Mouse (Mus musculus): ENCODE results near the gene Hecw2. TPM values are rescaled to one million over a fixed set of nuclear protein-coding genes. Genes with fewer than 3 reads are reported as not detected.

The Hecw2 gene
- polyA plus RNA-seq, 1 experiment from 2014 or later: 0.52 TPM

DNA sequence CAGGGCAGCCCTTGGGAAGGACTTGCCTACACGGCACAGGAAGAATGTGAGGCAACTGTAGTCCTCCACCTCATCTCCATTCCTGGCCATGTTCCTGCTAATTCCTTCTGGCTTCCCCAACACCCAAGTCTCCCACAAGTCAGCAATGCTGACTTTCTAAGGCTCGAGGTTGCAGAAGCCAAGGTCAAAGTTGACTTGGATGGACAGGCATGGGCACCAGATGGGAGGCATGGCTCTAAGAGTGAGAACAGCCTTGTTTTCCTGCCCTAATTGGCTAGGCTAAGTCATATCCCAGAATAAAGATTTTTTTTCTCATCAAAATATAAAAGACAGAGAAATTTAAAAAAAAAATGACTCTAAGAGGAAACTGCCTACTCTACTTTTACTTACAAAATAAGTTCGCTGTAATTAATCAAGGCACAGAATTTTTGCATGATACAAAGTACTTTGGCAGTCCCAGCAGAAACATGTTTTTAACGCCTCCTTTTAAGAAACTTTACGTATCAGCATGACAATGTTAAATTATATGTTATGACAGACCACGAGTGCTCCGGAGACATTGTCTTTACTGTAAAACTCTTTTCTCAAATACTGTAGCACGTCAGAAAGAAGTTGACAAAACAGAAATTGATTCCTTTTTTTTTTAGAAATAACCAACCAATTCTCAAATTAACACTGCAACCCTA is 83.9 kb downstream of the Hecw2 start:
- Histone ChIP-seq H3K27me3 (no peaks in the 10 kb centered on the region), H3K9me3 (replicated peaks) (no peaks in the 10 kb centered on the region), H3K27ac (replicated peaks) (no peak overlapping the region), H3K36me3 (replicated peaks) (no peaks in the 10 kb centered on the region), H3K4me3 (replicated peaks) (no peak overlapping the region), H3K4me1 (replicated peaks) (no peaks in the 10 kb centered on the region), H3K9ac (no peak overlapping the region), H3K4me2 (no peak overlapping the region)
- 60% methylated on average over 8 of the region's 8 CpGs for WGBS (ENCODE audit: insufficient replicate concordance)
- no peak for ATAC-seq (ENCODE audit: insufficient read depth)

DNA sequence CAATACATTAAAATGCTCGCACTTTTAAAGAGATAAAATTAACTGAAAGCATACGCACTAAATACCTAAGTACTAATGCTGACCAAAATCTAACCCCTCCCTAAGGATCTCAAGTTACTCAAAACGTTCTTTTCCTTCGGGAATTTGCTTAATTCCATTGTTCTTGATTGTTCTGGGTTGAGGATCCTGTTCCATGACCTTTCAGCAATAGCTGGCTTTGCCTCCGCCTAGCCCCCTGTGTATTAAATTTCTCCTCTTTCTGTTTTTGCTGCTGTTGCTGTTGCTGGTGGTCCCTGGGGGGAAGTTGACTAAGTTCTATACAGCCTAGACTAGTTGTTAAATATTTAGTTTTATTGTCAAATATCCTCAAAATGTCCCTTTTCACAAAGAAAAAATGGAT is 85.7 kb downstream of the Hecw2 start:
- H3K4me1 ChIP-seq (replicated peaks): no peaks in the 10 kb centered on the region
- H3K9ac ChIP-seq: no peak overlapping the region
- no peak overlapping the region for H3K4me3 ChIP-seq (replicated peaks)
- H3K9me3 ChIP-seq (replicated peaks): no peaks in the 10 kb centered on the region
- H3K4me2 ChIP-seq: no peak overlapping the region
- WGBS (ENCODE audit: insufficient replicate concordance): 48% methylated on average over 5 of the region's 5 CpGs
- no peak overlapping the region for H3K27ac ChIP-seq (replicated peaks)
- H3K36me3 ChIP-seq (replicated peaks): no peaks in the 10 kb centered on the region
- H3K27me3 ChIP-seq: no peaks in the 10 kb centered on the region
- no peak for ATAC-seq (ENCODE audit: insufficient read depth)

DNA sequence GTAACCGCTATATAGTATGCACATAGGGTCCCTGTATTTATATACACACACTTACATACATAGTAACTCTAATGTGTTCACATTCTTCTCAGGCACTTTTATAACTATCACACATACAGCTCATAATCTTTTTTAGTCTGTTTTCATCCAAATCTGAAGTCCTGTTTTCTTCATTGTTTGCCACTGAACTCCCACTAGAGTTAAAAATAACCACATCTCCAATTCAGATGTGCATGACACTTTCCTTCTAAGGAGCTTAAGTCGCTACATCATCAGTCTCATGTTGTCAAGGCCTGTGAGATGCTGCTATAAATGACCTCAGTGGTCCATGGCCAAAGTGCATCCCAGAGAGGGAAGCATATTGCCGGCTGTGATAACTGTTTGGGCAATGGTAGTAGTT is 88.2 kb downstream of the Hecw2 start:
- H3K27me3 ChIP-seq: no peaks in the 10 kb centered on the region
- H3K4me3 ChIP-seq (replicated peaks): no peak overlapping the region
- no peak overlapping the region for H3K9ac ChIP-seq
- WGBS (ENCODE audit: insufficient replicate concordance): 66% methylated on average over 3 of the region's 3 CpGs
- H3K4me2 ChIP-seq: no peak overlapping the region
- no peak for ATAC-seq (ENCODE audit: insufficient read depth)
- H3K9me3 ChIP-seq (replicated peaks): no peaks in the 10 kb centered on the region
- no peak overlapping the region for H3K27ac ChIP-seq (replicated peaks)
- H3K36me3 ChIP-seq (replicated peaks): no peaks in the 10 kb centered on the region
- H3K4me1 ChIP-seq (replicated peaks): no peaks in the 10 kb centered on the region

DNA sequence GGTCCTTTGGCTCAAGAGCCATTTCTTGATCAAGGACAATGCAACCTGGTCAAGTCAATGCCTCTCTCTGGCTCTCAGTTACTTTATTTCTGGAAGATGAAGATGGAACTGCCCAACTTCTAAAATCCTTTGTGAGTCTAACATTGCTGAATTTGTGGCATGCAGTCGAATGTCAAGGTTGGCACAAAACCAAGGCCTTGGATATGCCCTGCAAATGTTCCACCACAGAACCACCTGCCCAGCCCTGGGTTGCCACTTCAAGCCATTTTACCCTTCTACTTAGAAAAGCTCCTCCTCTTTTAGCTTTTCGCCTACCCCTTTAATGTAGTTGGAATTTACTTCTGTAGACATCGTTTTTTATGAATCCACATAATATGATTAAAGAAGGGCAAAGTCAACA is 115.3 kb downstream of the Hecw2 start:
- Histone ChIP-seq H3K36me3 (replicated peaks) (no peaks in the 10 kb centered on the region), H3K4me3 (replicated peaks) (no peak overlapping the region), H3K9me3 (replicated peaks) (no peaks in the 10 kb centered on the region), H3K27me3 (no peaks in the 10 kb centered on the region), H3K9ac (no peak overlapping the region), H3K4me2 (no peak overlapping the region), H3K4me1 (replicated peaks) (no peaks in the 10 kb centered on the region), H3K27ac (replicated peaks) (no peak overlapping the region)
- no peak for ATAC-seq (ENCODE audit: insufficient read depth)
- WGBS (ENCODE audit: insufficient replicate concordance): 54% methylated on average over 3 of the region's 3 CpGs

DNA sequence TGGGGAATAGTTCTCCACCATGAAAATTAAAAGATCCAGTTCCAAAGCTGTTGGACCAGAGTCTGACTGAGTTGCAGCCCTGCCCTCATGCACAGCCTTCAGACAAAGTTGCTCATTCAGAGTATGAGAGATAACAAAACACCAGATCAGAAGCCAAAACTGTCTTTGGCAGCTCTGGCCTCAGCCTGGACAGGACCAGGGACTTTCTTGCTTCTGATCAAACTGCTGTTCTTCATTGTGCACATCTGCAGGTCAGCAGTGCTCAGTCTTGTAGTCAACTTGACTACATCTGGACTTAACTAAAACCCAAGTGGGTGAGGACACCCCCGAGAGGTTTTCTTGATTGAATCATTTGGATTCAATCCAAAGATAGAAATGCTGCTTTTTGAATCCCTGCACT is 120.5 kb downstream of the Hecw2 start:
- no peaks in the 10 kb centered on the region for H3K27me3 ChIP-seq
- WGBS (ENCODE audit: insufficient replicate concordance): 52% methylated on average over 1 of the region's 1 CpGs
- no peak overlapping the region for H3K4me2 ChIP-seq
- ATAC-seq (ENCODE audit: insufficient read depth): no peak
- H3K4me1 ChIP-seq (replicated peaks): no peaks in the 10 kb centered on the region
- H3K9ac ChIP-seq: no peak overlapping the region
- H3K27ac ChIP-seq (replicated peaks): no peak overlapping the region
- no peaks in the 10 kb centered on the region for H3K9me3 ChIP-seq (replicated peaks)
- no peak overlapping the region for H3K4me3 ChIP-seq (replicated peaks)
- no peaks in the 10 kb centered on the region for H3K36me3 ChIP-seq (replicated peaks)

DNA sequence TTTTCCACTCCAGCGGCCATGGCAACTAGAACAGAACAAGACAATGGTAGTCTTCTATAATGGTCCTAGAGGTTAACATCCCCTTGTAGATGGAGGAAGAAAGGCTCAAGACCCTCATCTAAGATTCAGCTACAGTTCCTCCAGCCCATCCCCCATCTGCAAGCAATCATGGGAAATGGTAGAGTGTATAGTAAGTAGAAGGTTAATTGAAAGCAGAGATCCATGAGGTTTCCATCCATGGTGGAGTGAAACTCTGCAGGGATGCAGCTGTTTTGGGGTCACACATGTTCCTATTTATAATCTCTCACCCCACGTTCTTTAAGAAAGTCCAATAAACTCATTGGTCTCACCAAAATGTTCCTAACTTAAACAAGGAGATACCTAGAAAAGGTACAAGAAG is 124.8 kb downstream of the Hecw2 start:
- H3K4me3 ChIP-seq (replicated peaks): no peak overlapping the region
- H3K27me3 ChIP-seq: no peaks in the 10 kb centered on the region
- H3K27ac ChIP-seq (replicated peaks): no peak overlapping the region
- no peak overlapping the region for H3K4me2 ChIP-seq
- H3K36me3 ChIP-seq (replicated peaks): no peaks in the 10 kb centered on the region
- ATAC-seq (ENCODE audit: insufficient read depth): no peak
- 50% methylated on average over 2 of the region's 2 CpGs for WGBS (ENCODE audit: insufficient replicate concordance)
- H3K9me3 ChIP-seq (replicated peaks): no peaks in the 10 kb centered on the region
- H3K9ac ChIP-seq: no peak overlapping the region
- no peaks in the 10 kb centered on the region for H3K4me1 ChIP-seq (replicated peaks)

DNA sequence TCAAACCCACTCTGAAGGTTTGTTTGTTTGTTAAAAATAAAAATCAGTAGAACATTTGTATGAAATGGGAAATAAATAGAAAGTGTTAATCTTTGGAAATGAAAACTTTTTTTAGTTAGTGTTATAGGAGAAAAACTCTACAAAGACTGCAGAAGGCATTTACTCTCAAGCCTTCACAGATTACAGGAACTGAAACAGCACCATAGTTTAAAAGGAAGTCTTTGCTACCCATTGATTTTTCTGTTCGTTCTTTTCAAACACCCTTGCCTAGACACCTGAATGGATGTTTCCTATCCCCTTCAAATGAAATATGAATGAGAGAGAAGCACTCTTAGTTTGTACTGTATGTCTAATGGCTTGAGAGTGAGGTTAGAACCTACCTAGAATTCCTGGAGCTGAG is 126.7 kb downstream of the Hecw2 start:
- H3K9ac ChIP-seq: no peak overlapping the region
- H3K36me3 ChIP-seq (replicated peaks): no peaks in the 10 kb centered on the region
- WGBS (ENCODE audit: insufficient replicate concordance): 29% methylated on average over 1 of the region's 1 CpGs
- H3K27me3 ChIP-seq: no peaks in the 10 kb centered on the region
- no peaks in the 10 kb centered on the region for H3K9me3 ChIP-seq (replicated peaks)
- no peak for ATAC-seq (ENCODE audit: insufficient read depth)
- no peak overlapping the region for H3K27ac ChIP-seq (replicated peaks)
- H3K4me2 ChIP-seq: no peak overlapping the region
- no peaks in the 10 kb centered on the region for H3K4me1 ChIP-seq (replicated peaks)
- H3K4me3 ChIP-seq (replicated peaks): no peak overlapping the region

DNA sequence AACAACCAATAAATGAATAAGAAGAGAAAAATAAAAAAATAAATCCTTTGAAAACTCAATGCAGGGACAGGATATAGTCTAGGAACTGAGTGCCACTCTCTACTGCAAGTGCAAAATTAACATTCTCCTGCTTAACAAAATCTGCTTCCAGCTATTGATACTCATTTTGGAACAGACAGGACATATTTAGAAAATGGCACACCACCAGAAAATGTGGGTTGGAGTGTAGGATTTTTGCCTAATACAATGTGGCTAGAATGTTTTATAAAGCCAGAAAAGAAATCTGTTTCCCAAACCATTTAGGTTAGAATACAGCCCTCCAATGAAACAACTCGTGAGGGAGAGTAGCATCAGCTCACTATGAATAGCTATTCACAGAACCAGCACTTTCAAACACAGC is 129.5 kb downstream of the Hecw2 start:
- no peaks in the 10 kb centered on the region for H3K27me3 ChIP-seq
- H3K4me1 ChIP-seq (replicated peaks): no peaks in the 10 kb centered on the region
- no peaks in the 10 kb centered on the region for H3K9me3 ChIP-seq (replicated peaks)
- WGBS (ENCODE audit: insufficient replicate concordance): 30% methylated on average over 1 of the region's 1 CpGs
- no peak overlapping the region for H3K4me3 ChIP-seq (replicated peaks)
- no peak for ATAC-seq (ENCODE audit: insufficient read depth)
- H3K9ac ChIP-seq: no peak overlapping the region
- H3K36me3 ChIP-seq (replicated peaks): no peaks in the 10 kb centered on the region
- H3K4me2 ChIP-seq: no peak overlapping the region
- no peak overlapping the region for H3K27ac ChIP-seq (replicated peaks)

DNA sequence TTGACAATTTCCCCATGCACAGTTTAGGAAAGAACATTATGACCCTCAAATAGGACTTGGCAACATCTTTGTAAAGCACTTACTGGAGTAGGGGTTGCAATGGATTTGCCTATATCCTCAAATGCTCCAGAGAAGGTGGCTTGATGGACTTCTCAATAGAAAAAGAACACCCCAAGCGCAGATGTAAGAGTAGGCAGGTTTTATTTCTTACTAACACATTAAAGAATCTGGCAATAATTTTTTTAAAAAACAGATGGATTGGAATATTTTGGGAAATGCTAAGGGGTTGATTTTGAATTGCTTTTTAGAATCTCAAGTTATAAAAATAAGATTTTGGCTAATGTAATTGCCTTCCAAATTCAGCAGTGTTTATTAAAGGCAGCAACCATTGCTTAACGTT is 133.9 kb downstream of the Hecw2 start:
- Histone ChIP-seq H3K4me2 (no peak overlapping the region), H3K27me3 (no peaks in the 10 kb centered on the region), H3K4me1 (replicated peaks) (no peaks in the 10 kb centered on the region), H3K4me3 (replicated peaks) (no peak overlapping the region), H3K9ac (no peak overlapping the region), H3K9me3 (replicated peaks) (no peaks in the 10 kb centered on the region), H3K36me3 (replicated peaks) (no peaks in the 10 kb centered on the region), H3K27ac (replicated peaks) (no peak overlapping the region)
- ATAC-seq (ENCODE audit: insufficient read depth): no peak
- 71% methylated on average over 2 of the region's 2 CpGs for WGBS (ENCODE audit: insufficient replicate concordance)

DNA sequence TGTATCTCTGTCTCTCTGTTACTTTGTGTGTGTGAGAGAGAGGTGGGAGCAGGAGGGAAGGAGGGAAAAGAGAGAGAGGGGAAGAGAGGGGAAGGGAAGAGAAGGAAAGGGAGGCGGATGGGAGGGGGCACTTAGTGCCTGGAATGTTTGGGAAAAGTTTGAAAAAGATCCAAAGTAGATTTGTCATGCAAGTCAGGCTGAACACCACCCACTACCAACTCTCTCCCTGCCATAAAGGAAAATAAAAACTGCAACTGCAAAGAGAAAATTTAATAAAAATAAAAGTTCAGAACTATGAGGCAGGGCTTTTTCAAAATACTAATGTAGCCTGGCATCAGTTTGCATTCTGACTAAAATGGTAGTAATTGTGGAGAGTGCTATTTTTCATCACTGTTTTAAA is 135.2 kb downstream of the Hecw2 start:
- no peak overlapping the region for H3K27ac ChIP-seq (replicated peaks)
- H3K4me1 ChIP-seq (replicated peaks): no peaks in the 10 kb centered on the region
- 56% methylated on average over 1 of the region's 1 CpGs for WGBS (ENCODE audit: insufficient replicate concordance)
- H3K4me2 ChIP-seq: no peak overlapping the region
- H3K27me3 ChIP-seq: no peaks in the 10 kb centered on the region
- H3K36me3 ChIP-seq (replicated peaks): no peaks in the 10 kb centered on the region
- no peak for ATAC-seq (ENCODE audit: insufficient read depth)
- no peak overlapping the region for H3K9ac ChIP-seq
- no peak overlapping the region for H3K4me3 ChIP-seq (replicated peaks)
- no peaks in the 10 kb centered on the region for H3K9me3 ChIP-seq (replicated peaks)

DNA sequence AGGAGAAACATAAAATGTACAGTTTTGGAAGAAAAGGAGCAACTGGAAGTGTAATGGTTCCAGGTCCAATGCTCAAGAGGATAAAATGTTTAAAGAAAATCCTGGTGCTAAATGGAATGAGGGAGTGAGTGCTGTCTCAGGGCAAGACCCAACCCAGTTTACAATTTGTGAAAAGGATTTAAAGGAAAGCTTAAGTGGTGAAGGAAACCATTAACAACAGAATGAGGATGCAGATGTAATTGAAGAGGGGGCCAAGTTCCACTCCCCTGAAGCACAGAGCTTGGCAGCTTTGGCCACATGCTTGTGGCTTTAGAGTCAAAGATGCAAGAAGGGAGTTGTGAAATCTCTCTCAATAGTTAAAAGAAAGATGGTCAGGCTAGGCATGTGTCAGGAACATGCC is 142.2 kb downstream of the Hecw2 start:
- no peak overlapping the region for H3K4me3 ChIP-seq (replicated peaks)
- no peaks in the 10 kb centered on the region for H3K4me1 ChIP-seq (replicated peaks)
- no peak overlapping the region for H3K4me2 ChIP-seq
- no peaks in the 10 kb centered on the region for H3K36me3 ChIP-seq (replicated peaks)
- no peaks in the 10 kb centered on the region for H3K9me3 ChIP-seq (replicated peaks)
- H3K9ac ChIP-seq: no peak overlapping the region
- no peak overlapping the region for H3K27ac ChIP-seq (replicated peaks)
- no peak for ATAC-seq (ENCODE audit: insufficient read depth)
- no peaks in the 10 kb centered on the region for H3K27me3 ChIP-seq

DNA sequence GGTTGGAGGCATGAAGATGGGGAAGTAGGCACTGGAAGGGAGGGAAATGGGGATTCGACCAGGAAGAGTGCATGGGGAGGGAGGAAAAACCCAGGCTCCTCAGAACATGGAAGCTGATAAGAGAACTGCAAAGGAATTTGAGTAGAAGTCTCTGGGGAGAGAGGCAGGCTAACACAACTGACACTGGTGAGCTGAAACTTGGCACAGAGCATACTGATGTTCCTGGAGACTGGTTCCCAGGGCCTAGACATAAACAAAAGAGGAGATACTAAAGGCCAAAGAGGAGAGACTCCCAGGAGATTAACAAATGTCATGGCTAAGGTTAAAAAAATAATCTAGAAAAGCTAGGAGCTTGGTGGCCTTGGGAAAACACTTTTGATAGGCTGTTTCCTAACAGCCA is 148.0 kb downstream of the Hecw2 start:
- H3K9me3 ChIP-seq (replicated peaks): no peaks in the 10 kb centered on the region
- H3K4me1 ChIP-seq (replicated peaks): no peaks in the 10 kb centered on the region
- ATAC-seq (ENCODE audit: insufficient read depth): no peak
- H3K9ac ChIP-seq: no peak overlapping the region
- no peak overlapping the region for H3K4me2 ChIP-seq
- H3K27me3 ChIP-seq: no peaks in the 10 kb centered on the region
- WGBS (ENCODE audit: insufficient replicate concordance): 16% methylated on average over 1 of the region's 1 CpGs
- no peak overlapping the region for H3K4me3 ChIP-seq (replicated peaks)
- no peak overlapping the region for H3K27ac ChIP-seq (replicated peaks)
- H3K36me3 ChIP-seq (replicated peaks): no peaks in the 10 kb centered on the region

Measured in liver, embryonic 15.5 days (tissue).